Mouse (Mus musculus) brown adipose tissue, adult 24 weeks (tissue): ENCODE results near the gene Ppp1r16b. TPM values are rescaled to one million over a fixed set of nuclear protein-coding genes. Genes with fewer than 3 reads are reported as not detected.

Experiments used
- H3K27ac ChIP-seq: fragments of 200-500 bp; replicated peaks from 2 replicates; pipeline ENCODE4 v1.5.1; 2012; ENCODE audit warnings: low read depth, mild to moderate bottlenecking, low read length
- H3K4me1 ChIP-seq: fragments of 200-500 bp; 2 replicates; pipeline ENCODE4 v1.6.1; 2012; ENCODE audit warnings: low read length, mixed read lengths; ENCODE audit not compliant: control insufficient read depth, insufficient read depth, insufficient read length
- H3K4me3 ChIP-seq: fragments of 200-500 bp; 2 replicates; pipeline ENCODE4 v1.5.1; 2012; ENCODE audit warnings: low read depth, mild to moderate bottlenecking, low read length, moderate library complexity; ENCODE audit not compliant: insufficient read depth
- polyA plus RNA-seq: library from polyadenylated mRNA; stranded (reverse); fragments of >200 nt; gene quantifications from 2 replicates; pipeline ENCODE4 v1.2.4, GENCODE M21; 2012; ENCODE audit not compliant: missing spikeins, insufficient read depth, insufficient read length

Gene Ppp1r16b
- polyA plus RNA-seq, 1 experiment = 1.1 TPM

- Histone ChIP-seq H3K4me3 (no peak overlapping the region), H3K4me1 (peaks cover 9% of the 10 kb centered on the region), H3K27ac (no peak overlapping the region)
Observed at GRCm38 (mm10) chr2:158770126-158770757, 105.0 kb downstream of the Ppp1r16b start.

GRCm38 (mm10) chr2:158771066-158771763 lies 106.0 kb downstream of the Ppp1r16b start:
- Histone ChIP-seq H3K4me3 (no peak overlapping the region), H3K4me1 (peaks cover 9% of the 10 kb centered on the region), H3K27ac (no peak overlapping the region)

- Histone ChIP-seq H3K4me3 (no peak overlapping the region), H3K27ac (no peak overlapping the region), H3K4me1 (peaks cover 17% of the 10 kb centered on the region)
Observed at GRCm38 (mm10) chr2:158772808-158773207, 107.6 kb downstream of the Ppp1r16b start.

GRCm38 (mm10) chr2:158774886-158775285 lies 109.7 kb downstream of the Ppp1r16b start:
- Histone ChIP-seq H3K27ac (no peak overlapping the region), H3K4me1 (peaks cover 12% of the 10 kb centered on the region), H3K4me3 (no peak overlapping the region)

- Histone ChIP-seq H3K4me3 (no peak overlapping the region), H3K4me1 (peaks cover 9% of the 10 kb centered on the region), H3K27ac (no peak overlapping the region)
Observed at GRCm38 (mm10) chr2:158776716-158777115, 111.5 kb downstream of the Ppp1r16b start.

GRCm38 (mm10) chr2:158777490-158777889 lies 112.3 kb downstream of the Ppp1r16b start:
- Histone ChIP-seq H3K4me1 (peaks cover 9% of the 10 kb centered on the region), H3K27ac (no peak overlapping the region), H3K4me3 (no peak overlapping the region)

GRCm38 (mm10) chr2:158778349-158778748 lies 113.2 kb downstream of the Ppp1r16b start:
- H3K4me3 ChIP-seq = no peak overlapping the region
- peaks cover 11% of the 10 kb centered on the region for H3K4me1 ChIP-seq
- no peak overlapping the region for H3K27ac ChIP-seq

- Histone ChIP-seq H3K27ac (no peak overlapping the region), H3K4me3 (no peak overlapping the region), H3K4me1 (peaks cover 15% of the 10 kb centered on the region)
Observed at GRCm38 (mm10) chr2:158781126-158781525, 115.9 kb downstream of the Ppp1r16b start.

GRCm38 (mm10) chr2:158786927-158787795 lies 122.0 kb downstream of the Ppp1r16b start:
- Histone ChIP-seq H3K4me3 (no peak overlapping the region), H3K27ac (no peak overlapping the region), H3K4me1 (peaks cover 9% of the 10 kb centered on the region)

- Histone ChIP-seq H3K4me1 (peaks cover 4% of the 10 kb centered on the region; the same call in 1 of the 2 replicates), H3K27ac (peak within 1 kb of the TSS; percentile 55), H3K4me3 (peak within 1 kb of the TSS; percentile 75)
Observed at GRCm38 (mm10) chr2:158794494-158795004, 129.4 kb downstream of the Ppp1r16b start, which contains the start of gene Dhx35. Dhx35 (plus strand) TSS chr2:158794807.

GRCm38 (mm10) chr2:158795043-158795442 lies 129.8 kb downstream of the Ppp1r16b start:
- H3K4me3 ChIP-seq = peak overlapping the region; percentile 75
- H3K4me1 ChIP-seq = peaks cover 4% of the 10 kb centered on the region; the same call in 1 of the 2 replicates
- H3K27ac ChIP-seq = peak overlapping the region; percentile 39

- no peak overlapping the region for H3K27ac ChIP-seq
- H3K4me3 ChIP-seq = no peak overlapping the region
- H3K4me1 ChIP-seq = peaks cover 4% of the 10 kb centered on the region; the same call in 1 of the 2 replicates
Observed at GRCm38 (mm10) chr2:158795875-158796274, 130.7 kb downstream of the Ppp1r16b start.

- no peak overlapping the region for H3K4me3 ChIP-seq
- peaks cover 4% of the 10 kb centered on the region; the same call in 1 of the 2 replicates for H3K4me1 ChIP-seq
- H3K27ac ChIP-seq = no peak overlapping the region
Observed at GRCm38 (mm10) chr2:158799328-158799727, 134.1 kb downstream of the Ppp1r16b start.

GRCm38 (mm10) chr2:158800788-158801187 lies 135.6 kb downstream of the Ppp1r16b start:
- Histone ChIP-seq H3K27ac (no peak overlapping the region), H3K4me1 (no peaks in the 10 kb centered on the region), H3K4me3 (no peak overlapping the region)

GRCm38 (mm10) chr2:158803575-158803974 lies 138.4 kb downstream of the Ppp1r16b start:
- Histone ChIP-seq H3K4me3 (no peak overlapping the region), H3K27ac (no peak overlapping the region), H3K4me1 (no peaks in the 10 kb centered on the region)
